Mouse (Mus musculus) cerebellum, adult 2 months (tissue): ENCODE measurements around the gene Robo2. TPM values are rescaled to one million over a fixed set of nuclear protein-coding genes. Genes with fewer than 3 reads are reported as not detected.

ENCODE experiments used
- DNase-seq, 2 experiments: peaks; one replicate each; pipeline ENCODE4 v3.0.0; 2021
- H3K27ac ChIP-seq: fragments of 200-500 bp; 2 replicates; pipeline ENCODE4 v1.5.1; 2012; ENCODE audit warnings: low read length, control low read depth, inconsistent platforms; ENCODE audit not compliant: insufficient read depth
- H3K27me3 ChIP-seq: fragments of 200-500 bp; 2 replicates; pipeline ENCODE4 v1.6.1; 2012; ENCODE audit warnings: inconsistent platforms, mild to moderate bottlenecking, low read length, moderate library complexity; ENCODE audit not compliant: control insufficient read depth, insufficient read depth
- H3K4me1 ChIP-seq: fragments of 200-500 bp; 2 replicates; pipeline ENCODE4 v1.6.1; 2011; ENCODE audit warnings: low read length; ENCODE audit not compliant: control insufficient read depth, insufficient read depth
- H3K4me3 ChIP-seq: fragments of 200-500 bp; replicated peaks from 2 replicates; pipeline ENCODE3; 2011; ENCODE audit warnings: mild to moderate bottlenecking, low read depth, low read length, control low read depth; ENCODE audit not compliant: insufficient read depth
- CTCF ChIP-seq: fragments of 200-500 bp; IDR thresholded peaks from 2 replicates; pipeline ENCODE4 v1.5.1; 2011; ENCODE audit warnings: low read depth, mild to moderate bottlenecking, control low read depth, low read length, moderate library complexity, borderline replicate concordance; ENCODE audit not compliant: insufficient read depth
- POLR2A ChIP-seq: fragments of 200-500 bp; IDR thresholded peaks from 2 replicates; pipeline ENCODE4 v1.6.1; 2011; ENCODE audit warnings: low read length, control low read depth, borderline replicate concordance; ENCODE audit not compliant: insufficient read depth
- WGBS: fragments of 180-500 bp; shearing (Covaris S2); methylation state at CpG from one replicate; pipeline ENCODE4 v1.1.7; 2018; 5-methylcytosine and 5-hydroxymethylcytosine counted together
- polyA plus RNA-seq: library from polyadenylated mRNA; depleted of rRNA; stranded (reverse); fragments of >200 nt; gene quantifications from 2 replicates; pipeline ENCODE4 v1.2.3, GENCODE M21; 2012

The Robo2 gene
- polyA plus RNA-seq, 1 experiment: 20.1 TPM

DNA sequence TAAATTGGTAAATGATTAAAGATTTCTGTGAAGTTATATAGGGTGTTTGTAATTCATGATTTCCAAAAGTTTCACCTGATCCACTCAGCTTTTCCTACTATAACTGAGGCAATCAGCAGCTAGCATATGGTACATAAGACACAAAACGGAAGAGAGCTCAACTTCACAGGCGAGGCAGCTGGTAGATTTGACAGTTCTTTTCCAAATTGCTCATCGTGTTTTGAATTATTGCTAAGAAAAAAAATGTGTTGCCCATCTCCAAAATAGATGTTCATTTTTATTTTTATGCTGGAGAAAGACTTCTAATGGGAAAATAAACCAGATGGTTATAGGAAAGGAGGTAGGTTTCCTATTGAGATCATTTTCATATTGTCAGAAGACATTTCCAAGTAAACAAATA, 405.9 kb downstream of the Robo2 start:
- 26% methylated on average over 3 of the region's 3 CpGs for WGBS
- Histone ChIP-seq H3K27me3 (no peaks in the 10 kb centered on the region), H3K27ac (no peak overlapping the region), H3K4me1 (no peaks in the 10 kb centered on the region), H3K4me3 (no peak overlapping the region)
- DNase-seq: no peak
- no peak for TF ChIP-seq CTCF
- no peak for TF ChIP-seq POLR2A

GRCm38 (mm10) chr16:74001331-74001730, 410.3 kb downstream of the Robo2 start:
- H3K4me1 ChIP-seq: no peaks in the 10 kb centered on the region
- no peak overlapping the region for H3K27ac ChIP-seq
- WGBS: 34% methylated on average over 2 of the region's 2 CpGs
- no peak for TF ChIP-seq POLR2A
- no peak for TF ChIP-seq CTCF
- no peaks in the 10 kb centered on the region for H3K27me3 ChIP-seq
- no peak overlapping the region for H3K4me3 ChIP-seq
- no peak for DNase-seq

DNA sequence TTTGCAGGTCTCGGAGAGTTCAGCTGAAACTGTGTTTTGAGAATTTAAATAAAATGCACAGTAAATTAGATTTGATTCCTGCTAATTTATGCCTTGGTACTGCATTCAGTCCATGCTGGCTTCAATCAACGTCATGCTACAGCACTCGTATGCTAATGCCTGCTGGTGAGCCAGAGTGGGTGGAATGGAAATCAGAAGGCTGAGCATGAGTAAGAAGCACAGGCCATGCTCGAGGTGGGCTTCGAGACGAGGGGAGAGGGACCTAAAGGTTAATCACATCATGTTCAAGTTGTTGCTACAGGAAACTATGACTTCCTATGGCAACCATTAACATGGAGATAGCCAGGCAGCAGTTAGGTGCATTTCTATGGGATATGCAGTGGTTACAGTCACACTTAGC, 420.4 kb downstream of the Robo2 start:
- Histone ChIP-seq H3K27me3 (no peaks in the 10 kb centered on the region), H3K27ac (no peak overlapping the region), H3K4me1 (no peaks in the 10 kb centered on the region), H3K4me3 (no peak overlapping the region)
- 68% methylated on average over 6 of the region's 6 CpGs for WGBS
- no peak for DNase-seq
- TF ChIP-seq CTCF (no peak), POLR2A (no peak)

GRCm38 (mm10) chr16:73969573-73969972, 442.1 kb downstream of the Robo2 start:
- WGBS: 79% methylated on average over 7 of the region's 7 CpGs
- no peak overlapping the region for H3K4me3 ChIP-seq

DNA sequence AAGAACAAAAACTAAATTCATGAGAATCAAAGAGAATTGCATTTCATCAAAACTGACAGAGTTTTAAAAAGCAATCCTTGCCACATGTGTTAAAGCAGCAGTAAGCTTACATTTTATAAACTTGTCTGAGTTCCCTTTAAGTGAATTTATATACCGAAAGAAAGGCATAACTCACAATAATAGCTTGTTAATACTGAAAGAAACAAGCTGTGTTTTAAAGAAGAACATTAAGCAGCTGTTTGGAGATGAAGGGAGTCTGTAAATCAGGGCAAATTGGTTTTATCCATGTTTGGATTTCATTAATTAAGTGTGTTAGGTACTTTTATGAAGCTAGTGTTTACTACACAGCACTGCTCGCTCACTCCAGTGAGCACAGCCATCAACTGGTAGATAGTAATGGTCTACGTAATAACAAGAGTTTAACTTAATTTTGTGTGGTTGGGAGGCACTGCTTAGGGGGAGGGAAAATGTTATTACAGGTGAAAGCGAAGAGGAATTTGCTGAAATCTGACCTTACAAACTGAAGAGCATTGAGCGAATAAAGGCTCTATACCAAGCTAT, 447.2 kb downstream of the Robo2 start:
- Histone ChIP-seq H3K4me3 (no peak overlapping the region), H3K27me3 (no peaks in the 10 kb centered on the region), H3K4me1 (no peaks in the 10 kb centered on the region), H3K27ac (no peak overlapping the region)
- DNase-seq: no peak
- TF ChIP-seq CTCF: no peak
- no peak for TF ChIP-seq POLR2A
- WGBS: 97% methylated on average over 5 of the region's 5 CpGs

More at GRCm38 (mm10) chr16:73969573-73969972, 442.1 kb downstream of the Robo2 start:
- DNase-seq: no peak
- H3K27me3 ChIP-seq: no peaks in the 10 kb centered on the region
- H3K4me1 ChIP-seq: no peaks in the 10 kb centered on the region
- TF ChIP-seq POLR2A: no peak
- no peak for TF ChIP-seq CTCF
- H3K27ac ChIP-seq: no peak overlapping the region

DNA sequence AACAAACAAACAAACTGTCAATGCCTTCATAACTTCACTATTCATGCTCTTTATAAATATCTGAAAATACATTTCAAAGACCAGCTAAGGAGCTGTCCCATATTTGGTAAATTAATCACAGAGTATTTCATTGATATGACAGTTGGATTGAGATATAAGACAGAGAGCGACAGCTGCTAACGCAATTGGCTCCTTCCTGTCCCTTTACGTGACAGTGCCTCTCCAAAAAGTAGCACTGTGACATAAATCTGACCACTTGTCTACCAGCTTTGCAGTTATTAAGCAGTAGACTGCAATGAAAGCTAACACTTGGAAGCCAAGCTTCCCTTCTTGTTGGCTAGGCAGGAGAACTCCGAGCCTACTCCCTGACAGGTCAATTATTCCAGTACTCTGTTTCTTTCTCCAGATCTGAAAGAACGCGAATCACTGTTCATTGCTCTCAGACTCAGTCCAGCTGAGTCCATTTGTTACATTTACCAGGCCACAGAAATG, 452.1 kb downstream of the Robo2 start:
- WGBS: 31% methylated on average over 6 of the region's 6 CpGs

DNA sequence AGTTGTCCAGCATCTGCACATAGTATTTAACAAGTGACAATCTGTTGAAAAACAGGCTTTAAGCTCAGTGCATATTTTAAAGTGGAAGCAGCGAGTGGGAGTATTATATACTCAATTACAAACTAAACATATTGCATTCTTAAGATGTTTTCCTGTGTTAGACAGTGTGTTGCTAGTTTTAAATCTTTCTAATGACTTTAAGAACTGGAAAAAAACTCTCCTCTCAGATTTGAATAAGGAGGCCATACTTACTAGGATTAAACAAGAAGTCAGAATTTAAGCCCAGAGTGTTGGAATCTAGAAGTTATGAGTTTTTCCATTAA, 453.1 kb downstream of the Robo2 start:
- DNase-seq: no peak
- Histone ChIP-seq H3K4me3 (no peak overlapping the region), H3K27me3 (no peaks in the 10 kb centered on the region), H3K4me1 (no peaks in the 10 kb centered on the region), H3K27ac (no peak overlapping the region)
- WGBS: 92% methylated on average over 1 of the region's 1 CpGs
- TF ChIP-seq CTCF (no peak), POLR2A (no peak)

More for the DNA sequence above, 452.1 kb downstream of the Robo2 start:
- TF ChIP-seq CTCF (no peak), POLR2A (no peak)
- H3K4me1 ChIP-seq: no peaks in the 10 kb centered on the region
- DNase-seq: no peak
- no peak overlapping the region for H3K27ac ChIP-seq
- H3K4me3 ChIP-seq: no peak overlapping the region
- H3K27me3 ChIP-seq: no peaks in the 10 kb centered on the region

DNA sequence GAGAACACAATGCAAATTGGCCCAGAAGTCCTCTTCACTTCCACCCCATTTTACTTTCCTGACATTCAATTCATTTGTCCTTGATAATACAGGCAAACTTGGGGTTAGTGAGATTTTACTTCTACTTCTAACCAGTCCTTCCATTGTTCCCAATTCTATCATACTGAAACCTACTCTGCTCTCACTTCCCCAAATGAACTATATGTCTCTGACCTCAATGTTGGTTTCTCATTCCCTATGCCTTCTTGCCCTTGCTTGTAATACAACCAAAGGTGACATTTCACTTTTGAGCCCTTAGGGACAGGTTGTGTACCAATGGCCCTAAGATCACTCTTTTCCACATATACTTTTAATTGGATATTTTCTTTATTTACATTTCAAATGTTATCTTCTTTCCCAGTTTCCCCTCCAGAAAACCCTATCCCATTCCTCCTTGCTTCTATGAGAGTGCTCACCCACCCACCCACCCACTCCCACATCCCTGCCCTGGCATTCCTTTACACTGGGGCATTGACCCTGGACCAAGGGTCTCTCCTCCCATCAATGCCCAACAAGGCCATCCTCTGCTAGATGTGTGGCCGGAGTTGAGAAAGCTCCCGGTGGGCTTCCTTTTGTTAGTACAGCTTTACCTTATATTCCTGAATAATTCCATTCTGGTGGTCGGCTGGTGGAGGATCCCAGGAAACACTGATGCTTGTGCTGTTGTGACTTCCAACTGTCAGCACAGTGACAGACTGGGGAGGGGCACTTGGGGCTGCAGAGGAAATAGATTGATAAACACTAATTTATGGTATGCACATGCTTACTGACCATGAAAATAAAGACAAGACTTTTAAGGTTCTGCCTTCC, 453.7 kb downstream of the Robo2 start:
- Histone ChIP-seq H3K27me3 (no peaks in the 10 kb centered on the region), H3K4me3 (no peak overlapping the region), H3K27ac (no peak overlapping the region), H3K4me1 (no peaks in the 10 kb centered on the region)
- 61% methylated on average over 3 of the region's 3 CpGs for WGBS
- DNase-seq: no peak
- TF ChIP-seq POLR2A (no peak), CTCF (no peak)

- Histone ChIP-seq H3K27me3 (no peaks in the 10 kb centered on the region), H3K4me3 (no peak overlapping the region), H3K27ac (no peak overlapping the region), H3K4me1 (no peaks in the 10 kb centered on the region)
- no peak for DNase-seq
- 51% methylated on average over 6 of the region's 6 CpGs for WGBS
- no peak for TF ChIP-seq CTCF
- no peak for TF ChIP-seq POLR2A
Observed at GRCm38 (mm10) chr16:73946171-73946570, 465.5 kb downstream of the Robo2 start.
